Mouse (Mus musculus) adrenal gland, postnatal 25 days (tissue): ENCODE data around the gene Epha4. TPM values are rescaled to one million over a fixed set of nuclear protein-coding genes. Genes with fewer than 3 reads are reported as not detected.

Experiments
- microRNA-seq, 2 experiments: library from miRNA; unstranded; fragments of <30 nt; microRNA quantifications; one replicate each; pipeline ENCODE4 v1.2.0; 2021
- total RNA-seq: library from RNA; stranded (reverse); gene quantifications from 2 replicates; pipeline ENCODE4 v1.2.3, GENCODE M21; 2021

Gene Epha4
- total RNA-seq, 1 experiment from 2014 or later, result 2.7 TPM

Small RNA genes within 50 kb of the gene (microRNA-seq; reads per million reads assigned to microRNA genes)
- gene Mir6352, result 0 reads per million in 2 experiments
